Mouse (Mus musculus): ENCODE results near the gene Rnf207.

DNA sequence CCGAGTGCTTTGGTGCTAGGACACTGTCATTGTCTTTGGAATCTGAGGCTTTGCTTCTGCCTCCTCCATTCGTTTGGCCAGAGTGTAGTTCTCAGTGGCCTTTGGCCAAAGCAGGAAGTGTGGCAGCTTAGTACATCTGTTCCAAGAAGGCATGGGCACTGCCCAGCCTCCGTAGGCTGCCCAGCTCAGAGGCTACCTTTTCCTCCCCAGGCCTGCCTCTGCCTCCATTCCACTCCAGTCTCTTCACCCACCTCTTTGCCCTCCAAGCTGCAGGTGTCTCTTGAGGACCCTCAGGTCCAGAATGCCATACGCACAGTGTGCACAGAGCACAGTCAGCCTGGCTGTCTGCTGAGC is 54.6 kb downstream of the Rnf207 start:
- TF ChIP-seq CTCF (IDR thresholded peaks at IDR 0.05; ENCODE audit: control insufficient read depth, insufficient read depth, low read length) (no peak), POLR2A (IDR thresholded peaks at IDR 0.05; ENCODE audit: borderline replicate concordance, control insufficient read depth, low read depth, low read length) (no peak)

Data from bone marrow, adult 2 months (tissue).